Mouse (Mus musculus): ENCODE measurements at regions not wholly inside any gene's neighbourhood (a gene's known extent, or its start where the extent isn't known, plus 50 kb on each side); places are given as distances from the start of the nearest gene placed in this dataset.

DNA sequence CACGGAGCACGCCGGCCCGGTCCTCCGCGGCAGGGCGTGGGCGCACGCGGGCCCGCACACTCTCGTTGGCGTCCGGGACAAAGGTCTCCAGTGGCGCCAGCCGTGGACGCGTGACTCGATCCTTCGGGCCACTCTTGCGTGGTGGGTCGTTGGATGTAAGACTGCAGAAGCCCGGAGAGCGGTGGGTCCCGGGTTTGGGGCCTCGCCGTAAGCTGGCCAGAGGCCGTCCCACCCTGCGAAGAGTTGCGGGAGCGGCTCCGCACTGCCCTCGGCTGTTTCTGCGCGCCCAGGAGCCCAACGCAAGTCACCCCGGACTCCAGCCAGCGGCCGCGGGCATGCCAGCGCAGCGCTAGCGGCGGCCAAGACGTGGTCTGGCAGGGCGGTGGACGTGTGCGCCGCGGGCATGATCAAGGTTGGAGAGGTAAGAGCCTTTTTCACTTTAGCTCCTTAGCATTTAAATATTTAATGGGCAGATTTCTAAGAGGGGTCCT lies 63.0 kb upstream of the Ppara start:
- intact Hi-C loops (cut with DNase I), result loop anchor here (1.0 to 5.0 kb wide), 3 partner anchors 36 to 59 kb away; no protein-coding TSS in a partner anchor
- peak in 1 of 2 experiments; percentile 62 for DNase-seq (ENCODE audit: low spot score in 2 of 2)

DNA sequence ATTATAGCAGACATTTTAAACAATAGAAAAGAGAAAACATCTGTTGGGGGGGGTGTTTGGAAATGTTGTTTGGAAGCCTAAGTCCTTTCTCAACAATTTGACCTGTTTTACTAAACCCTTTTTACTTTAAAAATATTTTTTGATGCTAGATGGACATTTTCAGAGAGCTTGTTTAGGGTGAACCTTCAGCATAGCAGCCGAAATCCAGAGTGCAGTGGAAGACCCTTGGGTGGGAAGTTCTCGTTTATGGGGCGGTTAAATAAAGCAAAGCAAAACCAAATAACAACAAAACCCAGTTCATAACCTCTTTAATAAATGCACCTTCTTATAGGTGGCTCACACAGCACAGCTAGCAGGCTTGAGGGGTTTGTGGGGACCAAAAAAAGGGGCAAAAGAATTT lies 62.4 kb upstream of the Ppara start:
- DNase-seq (ENCODE audit: low spot score in 2 of 2), result no peak
- intact Hi-C loops (cut with DNase I), result loop anchor here (5.0 kb wide), 1 partner anchor 35 kb away; no protein-coding TSS in a partner anchor

DNA sequence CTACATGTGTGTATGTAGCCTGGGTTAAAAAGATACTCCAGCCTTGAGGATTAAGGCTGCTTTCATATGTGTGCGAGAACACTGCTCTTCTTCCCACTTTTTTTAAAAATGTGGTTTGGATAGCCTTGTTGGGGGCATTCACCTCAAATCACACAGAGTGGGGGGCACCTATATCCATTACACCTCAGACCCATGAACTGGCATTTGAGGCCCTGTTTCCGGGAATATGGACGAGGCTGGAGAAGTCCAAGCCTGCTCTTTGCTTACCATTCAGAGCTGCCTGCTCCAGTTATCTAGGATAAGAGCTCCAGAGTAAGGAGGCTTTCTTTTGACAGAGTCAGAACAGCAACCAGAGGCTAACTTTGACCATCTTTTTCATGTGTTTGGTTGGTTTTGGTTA lies 61.9 kb upstream of the Ppara start:
- intact Hi-C loops (cut with DNase I), result loop anchor here (5.0 kb wide), 1 partner anchor 34 kb away; no protein-coding TSS in a partner anchor
- no peak for DNase-seq (ENCODE audit: low spot score in 2 of 2)

DNA sequence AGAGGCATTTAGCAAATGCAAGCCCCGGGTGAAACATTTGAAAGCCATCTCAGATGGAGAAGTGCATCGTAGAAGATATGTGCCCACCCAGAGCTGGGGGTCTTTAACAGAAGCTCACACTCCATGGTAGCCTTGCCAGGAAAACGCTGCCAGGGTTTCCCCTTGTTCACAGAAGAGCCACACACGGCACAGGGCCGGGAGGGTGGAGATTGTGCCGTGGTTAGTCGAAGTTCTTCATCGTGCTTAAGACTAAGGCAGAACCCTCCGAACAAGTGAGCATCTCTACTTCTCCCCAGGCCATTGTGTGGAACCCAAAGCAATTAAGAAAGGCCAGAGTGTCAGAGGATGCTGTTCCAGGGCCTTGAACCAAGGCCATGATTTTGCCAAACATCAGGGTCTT lies 61.3 kb upstream of the Ppara start:
- intact Hi-C loops (cut with DNase I), result loop anchor here (5.0 kb wide), 1 partner anchor 34 kb away; no protein-coding TSS in a partner anchor
- DNase-seq (ENCODE audit: low spot score in 2 of 2), result no peak

DNA sequence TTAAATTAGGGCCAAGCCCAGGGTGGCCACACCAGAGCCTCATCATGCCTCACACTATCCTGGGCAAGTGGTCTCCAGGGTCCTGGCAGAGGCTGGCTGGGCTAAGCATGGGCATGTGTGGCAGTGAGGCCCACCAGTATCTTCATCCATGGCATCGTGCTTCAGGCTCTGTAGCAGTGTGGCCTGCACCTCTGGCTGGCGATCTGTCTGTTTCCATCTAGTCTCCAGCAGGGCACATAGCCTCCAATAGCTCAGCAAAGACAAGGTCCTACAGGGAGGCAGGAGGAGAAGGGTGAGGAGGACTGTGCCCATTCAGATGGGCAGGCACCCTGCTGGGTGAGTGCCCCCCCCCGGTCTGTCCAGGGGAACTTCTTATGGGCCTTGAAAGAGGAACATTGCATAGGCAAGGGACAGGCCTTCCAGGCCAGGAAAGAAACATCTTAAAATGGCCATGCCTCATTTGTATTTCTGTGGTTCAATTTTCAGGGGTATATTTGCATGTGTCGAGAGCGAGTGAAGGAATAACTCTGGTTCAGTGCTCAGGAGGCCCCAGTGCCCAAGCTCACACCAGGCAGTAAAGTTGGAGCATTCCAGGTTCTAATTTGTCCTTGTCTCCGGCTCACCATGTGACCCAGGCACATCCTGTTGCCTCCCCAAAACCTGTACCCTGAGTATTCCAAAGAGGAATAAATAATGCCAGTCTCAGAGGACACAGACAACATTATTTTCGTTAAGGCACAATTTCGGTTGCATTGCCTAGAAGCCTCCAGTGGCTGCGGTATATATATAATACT lies 60.4 kb upstream of the Ppara start:
- intact Hi-C loops (cut with DNase I), result loop anchor here (5.0 kb wide), 1 partner anchor 33 kb away; no protein-coding TSS in a partner anchor
- peak in 1 of 2 experiments; percentile 48 for DNase-seq (ENCODE audit: low spot score in 2 of 2)

DNA sequence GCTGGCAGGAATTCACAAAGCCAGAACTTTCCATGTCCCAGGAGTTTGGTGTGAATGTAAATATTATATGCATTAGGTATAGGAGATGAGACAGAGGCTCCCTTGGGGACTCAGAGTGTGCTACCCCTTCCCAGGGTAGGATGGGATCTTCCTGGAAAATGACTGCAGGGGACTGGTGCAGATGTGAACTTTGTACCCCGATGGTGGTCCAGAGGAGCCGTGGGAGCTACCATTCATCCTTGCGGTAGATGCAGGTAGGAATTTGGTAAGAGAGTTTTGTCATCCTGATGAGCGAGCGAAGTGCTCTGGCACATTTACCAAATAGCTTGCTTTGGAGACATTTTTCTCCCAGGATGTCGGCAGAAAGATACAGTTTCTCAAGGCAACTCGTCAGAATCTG lies 59.7 kb upstream of the Ppara start:
- DNase-seq (ENCODE audit: low spot score in 2 of 2), result no peak

DNA sequence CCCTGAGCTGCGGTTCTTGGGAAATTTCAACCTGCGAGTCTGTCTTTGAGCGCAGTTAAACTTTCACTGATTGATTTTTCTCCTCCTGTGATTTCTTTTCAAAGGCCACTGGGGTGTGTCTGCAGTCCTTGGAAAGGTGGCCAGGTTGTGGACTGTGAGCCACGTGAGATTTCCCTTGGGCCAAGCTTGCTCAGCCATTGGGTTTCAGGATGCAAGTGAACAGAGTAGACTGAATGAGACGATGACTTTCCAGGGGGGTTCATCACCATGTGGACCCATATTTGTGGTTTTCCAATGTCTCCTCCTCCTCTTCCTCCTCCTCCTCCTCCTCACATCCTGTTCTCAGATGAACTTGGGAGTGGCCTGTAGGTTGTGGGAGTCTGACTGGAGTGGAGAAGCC lies 59.0 kb upstream of the Ppara start:
- DNase-seq (ENCODE audit: low spot score in 2 of 2), result no peak
- intact Hi-C loops (cut with DNase I), result no loop called here

More for the DNA sequence above, 59.7 kb upstream of the Ppara start:
- intact Hi-C loops (cut with DNase I), result no loop called here

DNA sequence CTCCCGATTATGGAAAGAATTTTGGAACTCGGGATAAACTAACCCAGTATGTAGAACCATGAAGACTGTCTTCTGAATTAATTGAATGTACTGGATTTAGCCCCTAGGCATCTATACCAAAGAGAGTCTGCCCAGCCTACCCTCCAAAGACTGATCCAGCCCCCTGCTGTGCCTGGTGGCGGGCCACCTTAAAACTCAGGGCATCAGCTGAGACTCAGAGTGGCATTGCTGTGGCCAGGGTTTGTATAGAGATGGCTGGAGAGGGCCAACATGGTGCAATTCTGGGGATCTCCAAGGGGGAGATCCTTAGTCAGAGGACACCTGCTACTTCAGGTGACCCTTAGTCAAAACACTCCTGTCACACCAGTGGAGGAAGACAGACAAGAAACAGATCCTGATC lies 58.6 kb upstream of the Ppara start:
- intact Hi-C loops (cut with DNase I), result no loop called here
- no peak for DNase-seq (ENCODE audit: low spot score in 2 of 2)

DNA sequence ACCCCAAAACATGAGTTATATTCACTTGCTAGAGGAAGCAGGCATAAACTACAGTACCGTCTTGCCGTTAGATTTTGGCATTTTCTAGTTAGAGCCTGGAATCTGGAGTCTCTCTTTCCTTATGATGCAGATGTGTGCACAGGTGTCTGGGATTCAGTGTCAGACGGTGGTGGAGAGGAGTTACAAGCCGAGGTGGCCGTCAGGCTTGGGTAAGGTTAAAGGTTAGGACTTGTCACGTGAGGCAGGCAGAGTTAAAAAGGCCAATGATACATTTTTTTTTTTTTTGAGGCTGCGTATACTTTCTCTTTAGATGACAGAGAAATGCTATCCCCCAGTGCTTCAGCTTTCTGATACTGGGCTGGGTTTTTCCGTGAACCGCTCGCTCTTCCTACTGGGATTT lies 57.9 kb upstream of the Ppara start:
- DNase-seq (ENCODE audit: low spot score in 2 of 2), result no peak
- intact Hi-C loops (cut with DNase I), result no loop called here

DNA sequence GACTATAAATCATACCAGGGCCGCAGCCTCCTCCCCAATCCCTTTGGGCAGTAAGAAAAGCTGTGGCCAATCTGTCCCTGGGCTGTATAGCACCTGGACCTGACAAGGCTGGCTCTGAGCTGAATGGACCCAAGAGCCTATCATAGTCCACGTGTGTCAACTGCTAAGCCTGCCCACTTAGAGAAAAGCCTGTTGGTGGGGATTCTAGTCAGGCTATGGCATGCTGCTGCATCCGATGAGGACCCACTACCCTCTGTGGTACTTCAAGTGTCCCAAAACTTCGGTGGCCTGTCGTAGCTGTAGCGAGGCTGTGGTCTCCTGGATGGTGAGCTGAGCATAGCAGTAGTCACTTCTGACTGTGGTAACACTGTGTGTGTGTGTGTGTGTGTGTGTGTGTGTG lies 57.4 kb upstream of the Ppara start:
- DNase-seq (ENCODE audit: low spot score in 2 of 2), result no peak
- intact Hi-C loops (cut with DNase I), result no loop called here

DNA sequence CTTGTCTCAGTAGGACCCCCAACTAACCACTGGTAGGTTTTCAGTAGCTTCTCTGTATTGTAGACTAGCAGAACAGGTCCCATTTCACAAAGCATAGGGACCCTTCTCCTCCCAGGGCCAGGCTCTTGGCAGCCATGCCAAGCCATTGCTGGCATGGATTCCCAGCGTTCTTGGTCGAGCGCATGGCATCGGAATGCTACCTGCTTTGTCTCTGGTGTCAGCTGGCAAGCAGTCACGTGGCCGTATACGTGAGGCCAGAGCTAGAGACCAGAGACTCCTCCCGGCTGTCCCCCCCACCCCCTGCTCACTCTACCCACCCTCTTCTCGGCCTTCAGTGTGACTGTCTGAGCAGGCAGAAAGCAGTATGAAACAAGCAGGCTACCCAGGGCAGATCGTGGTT lies 56.9 kb upstream of the Ppara start:
- intact Hi-C loops (cut with DNase I), result no loop called here
- peak; percentile 71 to 72 for DNase-seq (ENCODE audit: low spot score in 2 of 2)

DNA sequence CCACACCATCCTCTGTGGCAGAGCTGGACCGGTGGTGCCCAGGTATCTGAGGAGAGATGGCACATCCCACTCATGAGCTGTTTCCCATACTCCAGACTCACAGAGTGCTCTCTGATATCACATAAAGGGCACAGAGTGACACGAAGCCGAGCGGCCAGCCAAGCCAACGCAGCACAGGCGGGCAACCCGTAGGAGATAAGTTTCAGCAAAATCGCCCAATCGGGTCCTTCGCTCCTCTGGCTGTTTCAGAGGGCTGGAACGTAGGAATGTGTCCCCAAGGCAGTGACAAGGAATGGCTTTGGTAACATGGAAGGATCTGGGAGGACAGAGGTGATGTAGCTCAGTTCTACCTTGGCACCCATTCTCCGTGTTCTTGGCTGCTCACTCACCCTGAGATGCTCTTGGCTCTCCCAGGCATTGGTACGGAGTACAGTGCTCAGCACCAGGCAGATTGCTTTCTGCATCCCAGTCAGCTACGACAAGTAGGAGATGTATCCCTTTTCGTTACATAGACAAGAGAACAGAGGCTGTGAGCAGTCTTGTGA lies 56.4 kb upstream of the Ppara start:
- DNase-seq (ENCODE audit: low spot score in 2 of 2), result peak in 1 of 2 experiments; percentile 48
- intact Hi-C loops (cut with DNase I), result no loop called here

DNA sequence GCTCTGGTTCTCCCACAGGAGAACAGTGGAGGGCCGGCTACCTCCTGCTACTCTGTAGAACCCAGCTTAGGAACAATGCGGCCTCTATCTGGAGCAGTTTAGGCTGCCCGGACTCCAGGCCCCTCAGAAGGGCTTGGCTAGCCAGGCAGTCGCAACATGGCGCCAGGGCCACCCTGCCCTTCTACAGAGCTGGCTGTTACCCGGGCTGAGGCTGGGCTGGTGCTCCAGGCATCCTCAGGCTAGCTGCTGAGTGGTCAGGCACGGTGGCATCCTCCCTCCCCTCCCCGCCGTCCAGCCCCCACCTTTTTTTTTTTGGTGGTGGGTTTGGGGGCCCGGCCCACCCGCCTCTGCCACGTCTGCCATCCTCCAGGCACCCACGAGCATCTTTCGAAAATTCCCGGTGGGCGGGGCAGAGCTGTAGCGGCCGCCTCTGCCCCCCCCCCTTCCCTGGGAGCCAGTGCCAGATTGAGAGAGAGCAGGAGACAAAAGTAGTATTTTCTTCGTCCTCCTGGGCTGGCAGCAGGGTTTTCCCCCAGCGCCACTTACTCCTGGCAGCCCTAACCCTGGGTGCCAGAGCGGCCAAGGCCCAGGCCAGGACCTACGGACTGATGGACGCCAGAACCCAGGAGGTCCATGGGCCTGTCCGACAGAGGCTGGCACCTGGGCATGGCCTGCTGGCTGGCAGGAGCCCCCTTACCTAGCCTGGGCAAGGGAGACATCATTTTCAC lies 55.6 kb upstream of the Ppara start:
- DNase-seq (ENCODE audit: low spot score in 2 of 2), result peak in 1 of 2 experiments; percentile 78
- intact Hi-C loops (cut with DNase I), result no loop called here

DNA sequence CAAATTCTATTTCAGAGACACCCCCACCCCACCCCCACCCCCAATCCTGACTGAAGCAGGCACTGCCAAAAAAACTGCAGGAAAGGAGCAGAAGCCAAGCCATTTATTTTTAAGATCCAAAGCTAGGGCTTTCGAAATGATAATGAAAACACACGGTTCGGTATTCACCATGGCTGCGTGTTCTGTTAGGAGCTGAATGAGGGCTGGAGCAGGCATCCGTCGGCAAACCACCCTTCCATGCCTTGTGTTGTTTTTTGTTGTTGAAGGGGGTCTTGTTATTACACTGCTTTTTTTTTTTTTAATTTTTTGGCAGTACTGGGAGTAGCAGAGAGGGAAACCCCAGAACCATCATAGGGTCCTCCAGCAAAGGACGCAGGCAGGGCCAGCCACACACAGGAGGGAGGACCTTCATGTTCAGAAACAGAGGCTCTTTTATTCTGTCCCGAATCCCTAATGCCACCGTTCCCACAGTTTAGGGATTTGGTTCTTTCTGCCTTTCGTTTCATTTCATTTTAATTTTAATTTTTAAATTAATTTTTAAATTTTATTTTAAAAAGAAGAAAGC lies 54.8 kb upstream of the Ppara start:
- no peak for DNase-seq (ENCODE audit: low spot score in 2 of 2)
- intact Hi-C loops (cut with DNase I), result no loop called here

DNA sequence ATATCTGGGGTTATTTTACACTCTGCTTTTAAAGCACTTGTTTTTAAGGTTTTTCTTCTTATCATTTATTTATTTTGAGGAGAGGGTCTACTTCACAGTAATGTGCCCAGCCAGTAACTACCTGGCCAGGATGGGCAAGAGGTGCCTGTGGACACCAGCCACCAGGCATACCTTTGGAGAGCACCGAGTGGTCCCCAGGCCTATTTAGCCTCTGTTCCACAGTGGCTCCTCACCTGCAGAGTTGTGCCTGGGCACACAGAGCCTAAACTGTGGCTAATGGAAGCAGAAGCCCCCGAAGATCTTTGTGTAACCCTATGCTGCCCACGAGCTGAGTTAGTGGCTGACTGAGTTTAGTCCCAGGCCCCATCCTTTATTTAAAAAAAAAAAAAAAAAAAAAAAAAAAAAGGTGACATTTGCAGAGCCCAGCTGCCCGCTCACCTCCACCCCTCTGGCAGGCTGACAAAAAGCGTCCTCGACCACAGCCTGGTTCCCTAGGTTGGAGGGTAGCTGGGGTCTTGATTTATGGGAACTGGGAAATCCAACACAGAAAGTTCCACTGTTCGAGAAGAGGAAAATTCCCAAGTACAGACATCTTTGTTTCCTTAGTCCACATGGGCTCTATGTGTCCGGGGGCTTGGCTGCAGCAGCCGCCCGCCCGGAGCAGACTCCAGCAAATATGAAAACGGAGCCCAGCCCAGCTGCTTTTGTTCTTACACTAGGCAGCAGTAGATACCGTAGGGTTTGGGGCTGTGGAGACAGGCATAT lies 54.1 kb upstream of the Ppara start:
- DNase-seq (ENCODE audit: low spot score in 2 of 2), result no peak

DNA sequence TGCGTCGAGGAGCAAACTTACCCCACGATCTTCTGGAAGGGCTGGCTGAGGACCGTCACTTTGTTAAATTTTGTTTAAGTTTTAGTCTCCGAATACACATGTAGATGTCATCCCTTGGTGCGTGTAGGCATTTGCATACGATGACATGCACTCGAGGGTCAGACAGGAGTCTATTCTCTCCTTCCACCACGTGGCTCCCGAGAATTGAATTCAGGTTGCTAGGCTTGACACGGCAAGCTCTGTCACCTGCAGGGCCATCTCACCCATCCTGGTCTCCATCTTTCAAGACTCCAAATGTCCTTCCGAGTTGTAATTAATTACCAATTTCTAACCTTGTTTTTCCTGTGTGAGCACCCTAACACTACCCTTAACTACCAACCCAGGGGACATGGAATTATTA lies 52.7 kb upstream of the Ppara start:
- no peak for DNase-seq (ENCODE audit: low spot score in 2 of 2)
- intact Hi-C loops (cut with DNase I), result no loop called here

More for the DNA sequence above, 54.1 kb upstream of the Ppara start:
- intact Hi-C loops (cut with DNase I), result no loop called here

DNA sequence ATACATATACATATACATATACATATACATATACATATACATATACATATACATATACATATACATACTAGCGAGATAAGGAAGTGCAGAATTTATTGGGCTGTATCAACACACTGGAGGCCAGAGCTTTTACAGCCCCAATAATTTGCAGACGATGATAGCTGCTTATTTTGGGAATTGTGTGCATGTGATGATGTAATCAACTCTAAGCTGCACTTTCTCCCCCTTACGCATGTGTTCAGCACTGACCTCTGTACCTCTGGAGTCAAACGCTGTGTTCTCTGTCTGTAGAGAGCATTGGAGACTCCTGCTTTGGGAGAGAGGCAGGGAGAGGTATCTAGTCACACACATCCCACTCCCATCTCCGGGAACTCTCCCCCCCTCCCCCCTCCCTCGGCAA lies 52.0 kb upstream of the Ppara start:
- no peak for DNase-seq (ENCODE audit: low spot score in 2 of 2)
- intact Hi-C loops (cut with DNase I), result no loop called here

DNA sequence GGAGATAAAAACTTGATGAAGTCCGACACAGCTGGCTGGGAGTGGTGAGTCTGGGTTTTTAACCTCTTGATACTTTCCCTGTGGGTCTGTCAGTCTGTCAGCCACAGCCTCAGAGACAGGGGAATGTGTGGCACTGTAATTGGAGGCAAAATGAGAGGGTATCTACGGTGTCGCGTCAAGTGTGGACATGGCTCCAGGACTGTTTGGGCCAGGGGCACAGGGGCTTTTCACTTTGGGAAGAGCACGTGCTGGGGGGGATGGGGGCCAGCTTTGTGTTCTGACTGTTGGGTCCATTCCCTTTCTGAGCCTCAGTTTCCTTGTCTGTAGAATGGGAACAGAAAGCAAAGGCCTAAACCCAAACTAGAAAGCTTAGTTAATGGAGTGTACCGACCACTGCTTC lies 51.5 kb upstream of the Ppara start:
- no peak for DNase-seq (ENCODE audit: low spot score in 2 of 2)
- intact Hi-C loops (cut with DNase I), result no loop called here

DNA sequence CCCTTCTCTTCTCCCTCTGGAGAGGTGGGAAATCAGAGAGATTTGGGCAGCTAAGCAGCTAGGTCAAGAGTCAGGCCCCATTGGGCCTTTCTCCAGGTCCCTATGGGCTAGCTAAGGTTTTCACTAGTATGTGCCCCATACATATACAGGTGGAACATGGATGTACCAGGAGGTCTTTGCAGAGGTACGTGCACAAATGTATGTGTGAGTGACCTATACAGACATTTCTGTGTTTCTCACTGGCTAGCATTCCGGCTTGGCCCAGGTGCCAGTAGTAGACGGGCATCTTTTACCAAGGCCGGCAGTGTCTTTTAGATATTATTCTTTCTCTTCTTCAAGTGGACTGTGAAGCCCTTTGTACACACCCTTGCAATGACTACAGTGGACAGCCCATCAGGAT lies 51.1 kb upstream of the Ppara start:
- intact Hi-C loops (cut with DNase I), result no loop called here
- no peak for DNase-seq (ENCODE audit: low spot score in 2 of 2)

Data from left cerebral cortex, postnatal 36 days (tissue).